Mouse (Mus musculus): ENCODE measurements around the gene Gm21969.

DNA sequence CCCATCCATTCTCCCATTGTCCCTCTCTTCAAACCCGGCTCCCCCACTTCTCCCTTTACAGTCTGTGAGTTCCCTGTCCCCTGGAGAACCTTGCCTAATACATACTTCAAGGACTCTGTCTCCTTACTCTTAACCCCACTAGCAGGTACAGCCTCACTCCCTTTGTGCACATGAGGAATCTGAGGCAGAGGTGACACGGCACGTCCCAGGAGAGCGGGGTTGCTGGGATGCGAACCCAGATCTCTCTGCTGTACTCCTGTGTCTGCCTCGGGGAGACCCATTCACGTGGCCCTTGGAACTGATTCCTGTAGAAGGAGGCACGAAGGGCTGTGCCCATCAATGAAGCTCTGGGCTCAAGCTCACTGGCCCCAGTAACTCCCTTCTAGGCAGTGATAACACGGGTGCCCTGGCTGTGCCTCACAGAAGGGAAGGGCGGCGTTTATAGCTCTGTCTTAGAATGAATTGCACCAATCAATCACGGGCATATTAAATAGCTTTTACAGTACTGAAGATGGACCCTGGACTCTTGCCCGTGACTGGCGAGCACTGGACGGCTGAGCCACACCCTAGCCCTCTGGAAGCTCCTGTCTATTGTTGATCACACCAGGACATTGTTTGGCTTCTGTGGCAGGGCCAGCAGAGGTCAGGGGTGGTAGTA, 47.2 kb downstream of the Gm21969 start:
- TF ChIP-seq CTCF (IDR thresholded peaks at IDR 0.05): no peak
- no peak for TF ChIP-seq EP300 (IDR thresholded peaks at IDR 0.05)

All from lung, postnatal 0 days (tissue).